Mouse (Mus musculus): ENCODE data around the gene Ccdc124. TPM values are rescaled to one million over a fixed set of nuclear protein-coding genes. Genes with fewer than 3 reads are reported as not detected.

The Ccdc124 gene
- total RNA-seq, 2 experiments from 2014 or later, result 38.8 to 40.1 TPM

GRCm38 (mm10) chr8:70878178-70878577 is 4.4 kb upstream of the Ccdc124 start:
- intact Hi-C loops (cut with DNase I), result no loop called here
- DNase-seq, result no peak

- DNase-seq, result no peak
- intact Hi-C loops (cut with DNase I), result no loop called here
Measured at GRCm38 (mm10) chr8:70876382-70876781, 2.6 kb upstream of the Ccdc124 start.

GRCm38 (mm10) chr8:70874441-70874840 is 706 bp upstream of the Ccdc124 start:
- intact Hi-C loops (cut with DNase I), result no loop called here
- no peak for DNase-seq

- intact Hi-C loops (cut with DNase I), result loop anchor here (1.0 kb wide), 1 partner anchor 21 kb away; no protein-coding TSS in a partner anchor
- DNase-seq, result no peak
Measured at GRCm38 (mm10) chr8:70872643-70873363, 932 bp downstream of the Ccdc124 start.

- intact Hi-C loops (cut with DNase I), result no loop called here
- DNase-seq, result no peak
Measured at GRCm38 (mm10) chr8:70871195-70871807, 2.4 kb downstream of the Ccdc124 start.

GRCm38 (mm10) chr8:70869601-70870041 is 4.1 kb downstream of the Ccdc124 start:
- intact Hi-C loops (cut with DNase I), result loop anchor here (1.0 to 2.0 kb wide), 2 partner anchors 25 to 49 kb away; no protein-coding TSS in a partner anchor
- DNase-seq, result peak; percentile 79 to 85

GRCm38 (mm10) chr8:70869199-70869571 is 4.5 kb downstream of the Ccdc124 start:
- no peak for DNase-seq
- intact Hi-C loops (cut with DNase I), result loop anchor here (1.0 to 2.0 kb wide), 2 partner anchors 25 to 48 kb away; no protein-coding TSS in a partner anchor

- intact Hi-C loops (cut with DNase I), result loop anchor here (1.0 to 2.0 kb wide), 2 partner anchors 24 to 48 kb away; no protein-coding TSS in a partner anchor
- no peak for DNase-seq
Measured at GRCm38 (mm10) chr8:70868559-70869198, 5.1 kb downstream of the Ccdc124 start.

- DNase-seq, result no peak
- intact Hi-C loops (cut with DNase I), result no loop called here
Measured at GRCm38 (mm10) chr8:70866566-70866965, 7.2 kb downstream of the Ccdc124 start.

GRCm38 (mm10) chr8:70866001-70866520 is 7.7 kb downstream of the Ccdc124 start:
- no peak for DNase-seq
- intact Hi-C loops (cut with DNase I), result no loop called here

GRCm38 (mm10) chr8:70865350-70866000 is 8.3 kb downstream of the Ccdc124 start:
- DNase-seq, result peak; percentile 99

GRCm38 (mm10) chr8:70864712-70865221 is 9.0 kb downstream of the Ccdc124 start:
- DNase-seq, result peak; percentile 37 to 45
- intact Hi-C loops (cut with DNase I), result no loop called here

More at GRCm38 (mm10) chr8:70865350-70866000, 8.3 kb downstream of the Ccdc124 start:
- intact Hi-C loops (cut with DNase I), result no loop called here

GRCm38 (mm10) chr8:70863956-70864711 is 9.6 kb downstream of the Ccdc124 start:
- DNase-seq, result peak; percentile 42 to 51
- intact Hi-C loops (cut with DNase I), result no loop called here

- intact Hi-C loops (cut with DNase I), result no loop called here
- DNase-seq, result peak in 1 of 2 experiments; percentile 39
Measured at GRCm38 (mm10) chr8:70862824-70863641, 10.7 kb downstream of the Ccdc124 start, which contains the start of gene Kcnn1. TSS of gene Kcnn1 (minus strand) at chr8:70863258.

- intact Hi-C loops (cut with DNase I), result no loop called here
- DNase-seq, result no peak
Measured at GRCm38 (mm10) chr8:70857516-70857915, 16.2 kb downstream of the Ccdc124 start.

GRCm38 (mm10) chr8:70856541-70857197 is 17.1 kb downstream of the Ccdc124 start:
- intact Hi-C loops (cut with DNase I), result no loop called here
- DNase-seq, result peak; percentile 71 to 77

GRCm38 (mm10) chr8:70856028-70856427 is 17.7 kb downstream of the Ccdc124 start:
- DNase-seq, result no peak
- intact Hi-C loops (cut with DNase I), result no loop called here

- intact Hi-C loops (cut with DNase I), result no loop called here
- no peak for DNase-seq
Measured at GRCm38 (mm10) chr8:70853863-70854262, 19.9 kb downstream of the Ccdc124 start.
